Mouse (Mus musculus): ENCODE data around the gene Dlk1.

DNA sequence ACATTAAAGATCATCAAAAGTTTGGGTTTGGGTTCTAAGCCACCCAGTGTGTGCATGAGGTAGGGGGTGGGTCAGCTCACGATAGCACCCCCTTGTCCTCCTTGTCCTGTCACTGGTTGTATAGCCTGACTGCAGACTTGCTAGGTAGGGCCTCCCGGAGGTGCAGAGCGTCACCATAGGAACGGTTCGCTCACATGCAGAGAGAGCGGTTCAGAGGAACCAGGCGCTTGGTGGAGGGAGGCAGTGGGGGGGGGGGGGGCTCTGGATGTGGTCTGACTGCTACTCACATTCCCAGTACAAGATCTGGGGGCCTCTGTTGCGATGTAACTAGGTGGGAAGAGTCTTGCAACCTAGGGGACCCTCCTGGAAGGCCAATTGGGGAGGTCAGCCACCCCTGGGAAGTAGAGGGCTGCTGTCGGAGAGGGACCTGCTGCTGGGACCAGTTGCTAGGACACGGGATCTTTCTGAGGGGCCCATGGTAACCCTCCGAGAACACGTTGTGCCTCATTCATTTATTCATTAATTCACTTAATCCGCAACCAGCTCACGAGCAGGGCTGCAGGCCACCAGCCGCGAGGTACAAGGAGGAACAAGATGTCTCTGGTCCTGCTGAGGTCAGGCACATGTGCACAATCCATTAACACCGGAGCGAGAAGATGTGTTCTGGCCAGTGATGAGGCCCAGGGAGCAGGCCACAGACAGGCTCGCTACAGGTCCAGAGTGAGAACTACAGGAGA lies 7.0 kb upstream of the Dlk1 start:
- TF ChIP-seq CTCF (conservative IDR thresholded peaks at IDR 0.05; ENCODE audit: low read length) = no peak
- TF ChIP-seq NANOG (IDR thresholded peaks at IDR 0.05; ENCODE audit: borderline replicate concordance, low read length) = no peak
- no peak for TF ChIP-seq POU5F1 (IDR thresholded peaks at IDR 0.05; ENCODE audit: borderline replicate concordance, low read length)
